Mouse (Mus musculus) heart, embryonic 14.5 days (tissue): ENCODE data around the gene Eps8l3. TPM values are rescaled to one million over a fixed set of nuclear protein-coding genes. Genes with fewer than 3 reads are reported as not detected.
"Not testable (repeated sequence)": the region's sequence is repeated elsewhere in the genome, so short reads cannot be mapped to it uniquely, and the experiment has no call there.

Experiments used
- ATAC-seq: fragments of 200-750 bp; cut with Nextera tagmentation; 2 replicates; pipeline ENCODE4 v1.8.0; 2017; ENCODE audit warnings: low read depth, moderate TSS enrichment; ENCODE audit not compliant: insufficient number of reproducible peaks, insufficient read depth, low FRiP score
- H3K27ac ChIP-seq, 2 experiments: fragments of 200-500 bp in 1 of 2; fragments of 300-500 bp in 1 of 2; sonication (generic) in 1 of 2; replicated peaks in 1 of 2; 2 replicates each; pipeline ENCODE4 v1.5.1; 2012 to 2014; ENCODE audit warnings: low read depth in 2 of 2, low read length in 2 of 2, control low read depth in 1 of 2, mild to moderate bottlenecking in 1 of 2, mixed read lengths in 1 of 2; ENCODE audit not compliant: control insufficient read depth in 1 of 2, insufficient read depth in 1 of 2
- H3K27me3 ChIP-seq: fragments of 300-500 bp; sonication (generic); 2 replicates; pipeline ENCODE4 v1.6.1; 2014; ENCODE audit warnings: mild to moderate bottlenecking, low read length, control low read depth; ENCODE audit not compliant: control insufficient read depth, insufficient read depth
- H3K36me3 ChIP-seq: fragments of 300-500 bp; sonication (generic); 2 replicates; pipeline ENCODE4 v1.6.1; 2014; ENCODE audit warnings: mild to moderate bottlenecking, control low read depth, low read length, mixed read lengths; ENCODE audit not compliant: control insufficient read depth, insufficient read depth
- H3K4me1 ChIP-seq, 2 experiments: fragments of 200-500 bp in 1 of 2; fragments of 300-500 bp in 1 of 2; sonication (generic) in 1 of 2; 2 replicates each; pipeline ENCODE4 v1.6.1; 2012 to 2014; ENCODE audit warnings: low read length in 2 of 2, control low read depth in 1 of 2, mixed read lengths in 1 of 2; ENCODE audit not compliant: control insufficient read depth in 2 of 2, insufficient read depth in 2 of 2
- H3K4me2 ChIP-seq: fragments of 300-500 bp; sonication (generic); 2 replicates; pipeline ENCODE4 v1.6.1; 2014; ENCODE audit warnings: mild to moderate bottlenecking, low read length
- H3K4me3 ChIP-seq, 2 experiments: fragments of 200-500 bp in 1 of 2; fragments of 300-500 bp in 1 of 2; sonication (generic) in 1 of 2; 2 replicates each; pipeline ENCODE4 v1.5.1; 2012 to 2014; ENCODE audit warnings: low read length in 2 of 2, mild to moderate bottlenecking in 2 of 2, control low read depth in 1 of 2, low read depth in 1 of 2, moderate library complexity in 1 of 2; ENCODE audit not compliant: control insufficient read depth in 1 of 2, insufficient read depth in 1 of 2
- H3K9ac ChIP-seq: fragments of 300-500 bp; sonication (generic); 2 replicates; pipeline ENCODE4 v1.6.1; 2014; ENCODE audit warnings: mild to moderate bottlenecking, low read length
- H3K9me3 ChIP-seq: fragments of 300-500 bp; sonication (generic); 2 replicates; pipeline ENCODE4 v1.6.1; 2016; ENCODE audit warnings: low read length, control low read depth; ENCODE audit not compliant: control insufficient read depth
- WGBS: fragments of 180-500 bp; shearing (Covaris S2); extraction: QIAGEN DNeasy Blood & Tissue Kit; methylation state at CpG from one replicate; pipeline ENCODE4 v1.1.7; 2014; 5-methylcytosine and 5-hydroxymethylcytosine counted together
- polyA plus RNA-seq: library from polyadenylated mRNA; unstranded; fragments of >200 nt; fragmentation: Nextera tagmentation; extraction: Ambion mirVana; gene quantifications from 2 replicates; pipeline ENCODE4 v1.2.1, GENCODE M21; 2014

Gene Eps8l3
- polyA plus RNA-seq, 1 experiment from 2014 or later: not detected

GRCm38 (mm10) chr3:107875231-107875630, 1.8 kb upstream of the Eps8l3 start:
- Histone ChIP-seq H3K9me3 (no peaks in the 10 kb centered on the region), H3K9ac (no peak overlapping the region), H3K36me3 (no peaks in the 10 kb centered on the region), H3K27ac (no peak overlapping the region), H3K4me2 (no peak overlapping the region), H3K4me1 (peaks cover 0 to 3% of the 10 kb centered on the region in 2 experiments; a peak in 1 of 4 replicates), H3K4me3 (no peak overlapping the region), H3K27me3 (no peaks in the 10 kb centered on the region)
- no peak for ATAC-seq
- 67% methylated on average over 6 of the region's 6 CpGs for WGBS

DNA sequence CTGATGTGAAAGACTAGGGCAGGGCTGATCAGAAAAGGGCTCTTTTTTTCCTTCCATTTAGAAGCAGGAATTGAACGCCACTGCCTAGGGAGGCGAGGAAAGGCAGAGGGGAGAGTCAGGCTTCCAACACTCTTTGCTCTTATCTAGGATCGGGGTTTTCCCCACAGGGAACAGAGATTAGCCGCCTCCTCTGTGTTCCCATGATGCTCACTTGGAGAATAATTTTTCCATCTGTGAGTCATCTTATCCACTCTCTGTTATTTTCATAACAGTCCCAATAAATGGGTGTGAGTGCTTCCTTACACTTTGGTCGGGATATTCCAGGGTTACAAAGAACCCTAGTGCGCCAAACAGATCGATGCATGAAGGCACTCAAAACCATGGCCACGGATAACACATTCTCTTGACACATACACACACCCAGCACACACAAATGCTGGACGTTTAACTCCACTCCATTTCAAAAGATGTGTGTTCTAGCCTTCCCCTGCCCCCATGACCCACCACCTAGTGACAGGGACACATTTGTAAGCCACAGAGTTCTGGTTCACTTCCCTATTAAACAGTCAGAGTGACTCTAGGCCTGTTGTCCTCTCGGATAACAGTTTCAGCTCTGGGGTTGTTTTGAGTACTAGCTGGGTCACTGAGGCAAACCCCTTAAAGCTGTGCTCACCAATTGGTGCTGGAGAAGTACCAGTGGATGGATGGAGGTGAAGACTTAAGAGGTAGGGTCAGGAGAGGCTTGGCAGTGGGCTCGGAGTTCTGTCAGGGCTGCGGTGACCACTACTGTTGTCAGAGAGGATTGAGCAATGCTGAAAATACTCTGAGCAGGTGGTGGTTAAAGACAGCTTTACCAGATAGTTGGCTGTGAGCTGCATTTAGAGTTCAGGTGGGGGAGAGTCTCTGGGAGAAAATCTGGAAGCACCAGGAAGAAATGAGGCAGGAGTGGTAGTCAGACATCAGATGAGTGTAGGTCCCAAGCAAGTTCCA, 1.0 kb downstream of the Eps8l3 start:
- peaks cover 0 to 3% of the 10 kb centered on the region in 2 experiments; a peak in 1 of 4 replicates for H3K4me1 ChIP-seq
- no peaks in the 10 kb centered on the region for H3K9me3 ChIP-seq
- no peak overlapping the region for H3K27ac ChIP-seq
- H3K36me3 ChIP-seq: no peaks in the 10 kb centered on the region
- 58% methylated on average over 12 of the region's 12 CpGs for WGBS
- no peak overlapping the region for H3K9ac ChIP-seq
- no peak overlapping the region for H3K4me3 ChIP-seq
- no peak for ATAC-seq
- H3K27me3 ChIP-seq: no peaks in the 10 kb centered on the region
- no peak overlapping the region for H3K4me2 ChIP-seq

DNA sequence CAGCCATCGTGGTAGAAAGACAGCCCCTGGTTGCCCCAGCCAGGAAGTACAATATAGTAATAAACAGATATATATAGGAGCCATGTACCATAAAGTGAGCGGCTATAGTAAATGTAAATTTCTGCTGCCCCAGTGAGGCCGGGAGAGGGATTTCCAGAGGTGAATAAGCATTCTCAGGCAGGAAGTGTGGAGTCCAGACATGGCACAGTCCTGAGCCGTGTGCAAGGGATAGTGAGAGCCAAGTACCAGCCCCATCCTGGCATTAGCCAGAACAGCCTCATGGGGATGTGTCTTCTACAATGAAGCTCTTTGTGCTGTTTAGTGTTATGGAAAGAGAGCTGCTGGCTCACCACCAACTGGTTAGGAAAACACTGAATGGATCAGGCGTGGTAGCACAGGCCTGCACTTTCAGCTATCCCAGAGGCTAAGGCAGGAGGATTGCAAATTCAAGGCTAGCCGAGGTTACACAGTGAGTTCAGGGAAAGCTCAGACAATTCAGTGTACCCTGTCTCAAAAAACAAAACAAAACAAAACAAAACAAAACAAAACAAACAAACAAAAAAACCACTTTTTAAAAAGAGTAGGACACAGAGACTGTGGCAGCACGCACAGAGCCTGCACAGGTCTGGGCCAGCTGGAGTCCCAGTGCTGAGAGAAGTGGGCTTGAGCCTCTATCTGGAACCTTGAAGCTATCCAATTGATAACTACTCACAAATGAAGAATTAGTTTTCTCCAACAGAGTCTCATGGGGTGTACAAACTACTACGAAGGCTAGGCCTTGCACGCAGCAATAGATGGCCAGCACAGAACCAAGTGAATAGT, 10.9 kb downstream of the Eps8l3 start:
- Histone ChIP-seq H3K4me2 (no peak overlapping the region), H3K27me3 (no peaks in the 10 kb centered on the region), H3K9ac (no peak overlapping the region), H3K9me3 (no peaks in the 10 kb centered on the region), H3K4me3 (no peak overlapping the region), H3K27ac (peak overlapping the region; percentile 6 to 27; a peak in 3 of 4 replicates), H3K36me3 (no peaks in the 10 kb centered on the region), H3K4me1 (no peaks in the 10 kb centered on the region)
- WGBS: 81% methylated on average over 9 of the region's 9 CpGs
- peak; percentile 76; the same call in 1 of the 2 replicates for ATAC-seq

DNA sequence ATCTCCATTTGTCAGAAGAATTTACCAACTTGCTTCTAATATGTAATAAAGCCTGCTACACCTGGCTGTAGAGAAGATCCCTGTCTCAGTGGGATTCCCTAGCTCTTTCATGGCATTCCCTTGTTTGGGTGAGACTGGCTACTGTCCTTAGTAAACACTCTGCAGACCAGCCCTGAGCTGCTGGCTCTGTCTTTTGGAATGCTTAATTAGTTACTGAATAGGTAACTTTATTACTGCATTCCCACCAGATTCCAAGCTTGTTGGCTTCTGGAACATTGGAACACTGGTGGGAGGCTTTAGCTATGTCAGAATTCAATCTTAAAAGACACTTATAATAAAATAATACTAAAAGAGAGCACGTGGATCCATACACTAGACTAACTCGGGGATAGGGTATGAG, 12.2 kb downstream of the Eps8l3 start:
- H3K4me1 ChIP-seq, ATAC-seq, H3K9me3 ChIP-seq, H3K4me2 ChIP-seq, H3K36me3 ChIP-seq, H3K9ac ChIP-seq, H3K4me3 ChIP-seq, H3K27ac ChIP-seq, H3K27me3 ChIP-seq: not testable (repeated sequence)
- 66% methylated on average over 2 of the region's 2 CpGs for WGBS

GRCm38 (mm10) chr3:107895194-107895719, 18.2 kb downstream of the Eps8l3 start:
- Histone ChIP-seq H3K27ac (no peak overlapping the region; a peak in 1 of 4 replicates), H3K9me3 (no peaks in the 10 kb centered on the region), H3K36me3 (peaks cover 10% of the 10 kb centered on the region), H3K4me2 (peak overlapping the region; percentile 92), H3K4me3 (peak overlapping the region; percentile 71 to 83), H3K9ac (peak overlapping the region; percentile 92), H3K27me3 (no peaks in the 10 kb centered on the region), H3K4me1 (peaks cover 6 to 7% of the 10 kb centered on the region in 2 experiments; a peak in 2 of 4 replicates)
- 5% methylated on average over 6 of the region's 6 CpGs for WGBS
- no peak for ATAC-seq

GRCm38 (mm10) chr3:107895720-107896569, 18.9 kb downstream of the Eps8l3 start, which contains the start of gene Gstm5:
Gene Gstm5 (plus strand): TSS chr3:107895821.
- H3K4me1 ChIP-seq: peaks cover 6 to 7% of the 10 kb centered on the region in 2 experiments; a peak in 2 of 4 replicates
- H3K36me3 ChIP-seq: peaks cover 10% of the 10 kb centered on the region
- WGBS: 5% methylated on average over 40 of the region's 40 CpGs
- no peaks in the 10 kb centered on the region for H3K9me3 ChIP-seq
- peak within 1 kb of the TSS; percentile 71 to 83 for H3K4me3 ChIP-seq
- peak within 1 kb of the TSS; percentile 3 to 82; a peak in 3 of 4 replicates for H3K27ac ChIP-seq
- peak; percentile 89 for ATAC-seq
- H3K4me2 ChIP-seq: peak within 1 kb of the TSS; percentile 92
- no peaks in the 10 kb centered on the region for H3K27me3 ChIP-seq
- peak within 1 kb of the TSS; percentile 92 for H3K9ac ChIP-seq
